Mouse (Mus musculus) CH12.LX (cell line): ENCODE data around the gene Ablim2.

Experiments used
- CTCF ChIP-seq, 2 experiments: IDR thresholded peaks in 1 of 2; conservative IDR thresholded peaks in 1 of 2; 2 replicates each; pipeline ENCODE4 v1.5.1; 2011 to 2012; ENCODE audit warnings: low read depth in 2 of 2, low read length in 2 of 2, improper control_type of control experiment in 1 of 2, inconsistent platforms in 1 of 2, mild to moderate bottlenecking in 1 of 2, moderate library complexity in 1 of 2
- ELF1 ChIP-seq: IDR thresholded peaks from 2 replicates; pipeline ENCODE4 v1.6.1; 2014; ENCODE audit warnings: low read depth, mild to moderate bottlenecking, inconsistent platforms, low read length, improper control_type of control experiment
- EP300 ChIP-seq: IDR thresholded peaks from 2 replicates; pipeline ENCODE4 v1.6.1; 2011; ENCODE audit warnings: low read length, improper control_type of control experiment
- SMC3 ChIP-seq: IDR thresholded peaks from 2 replicates; pipeline ENCODE4 v1.6.1; 2011; ENCODE audit warnings: low read depth, low read length, improper control_type of control experiment
- UBTF ChIP-seq: IDR thresholded peaks from 2 replicates; pipeline ENCODE4 v1.6.1; 2012; ENCODE audit warnings: low read depth, mild to moderate bottlenecking, inconsistent platforms, low read length, improper control_type of control experiment, moderate library complexity

- TF ChIP-seq ELF1 (no peak), UBTF (no peak), CTCF (conservative IDR thresholded peaks at IDR 0.05 in 1 of 2, IDR thresholded peaks at IDR 0.05 in 1 of 2; ENCODE audit: low read depth in 2 of 2, low read length in 2 of 2) (no peak), SMC3 (no peak), EP300 (no peak)
Observed at GRCm38 (mm10) chr5:35925171-35925634, 167.5 kb downstream of the Ablim2 start.
